Mouse (Mus musculus): Measurements from ENCODE around the gene Spon1. TPM values are rescaled to one million over a fixed set of nuclear protein-coding genes. Genes with fewer than 3 reads are reported as not detected.

The Spon1 gene
- total and polyA plus RNA-seq, 2 experiments from 2014 or later = 35.7 to 39.5 TPM

DNA sequence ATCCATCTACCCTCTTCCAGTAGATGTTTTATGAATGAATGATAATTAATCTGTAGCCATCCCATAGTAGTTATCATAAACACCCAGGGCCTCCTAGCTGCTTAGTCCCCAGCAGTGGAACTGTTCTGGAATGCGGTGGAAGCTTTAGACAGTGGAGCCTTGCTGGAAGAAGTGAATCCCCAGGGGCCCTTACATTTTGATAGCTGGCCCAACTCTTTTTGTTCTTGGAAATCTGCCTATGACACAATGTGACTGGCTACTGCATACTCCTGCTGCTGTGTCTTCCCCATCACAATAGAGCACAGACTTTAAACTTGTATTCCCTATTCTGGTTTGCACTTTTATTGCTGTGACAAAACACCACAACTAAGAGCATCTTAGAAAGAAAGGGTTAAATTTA is 107.0 kb downstream of the Spon1 start:
- Histone ChIP-seq H3K9ac (replicated peaks; ENCODE audit: low read length, poor library complexity, severe bottlenecking) (no peak overlapping the region), H3K36me3 (ENCODE audit: insufficient read depth, low read length) (no peaks in the 10 kb centered on the region), H3K4me1 (ENCODE audit: insufficient read depth, low read length) (no peaks in the 10 kb centered on the region), H3K4me2 (ENCODE audit: low read depth, low read length, poor library complexity, severe bottlenecking) (no peak overlapping the region), H3K27ac (ENCODE audit: low read depth, low read length) (no peak overlapping the region), H3K4me3 (ENCODE audit: low read depth, low read length) (no peak overlapping the region), H3K9me3 (ENCODE audit: low read length) (no peaks in the 10 kb centered on the region), H3K27me3 (ENCODE audit: insufficient read depth, low read length) (no peaks in the 10 kb centered on the region)
- DNase-seq (ENCODE audit: low spot score) (no peak), ATAC-seq (ENCODE audit: low FRiP score) (no peak)
- no peak for TF ChIP-seq CTCF (IDR thresholded peaks at IDR 0.05)
- 74% methylated on average over 1 of the region's 1 CpGs for WGBS

DNA sequence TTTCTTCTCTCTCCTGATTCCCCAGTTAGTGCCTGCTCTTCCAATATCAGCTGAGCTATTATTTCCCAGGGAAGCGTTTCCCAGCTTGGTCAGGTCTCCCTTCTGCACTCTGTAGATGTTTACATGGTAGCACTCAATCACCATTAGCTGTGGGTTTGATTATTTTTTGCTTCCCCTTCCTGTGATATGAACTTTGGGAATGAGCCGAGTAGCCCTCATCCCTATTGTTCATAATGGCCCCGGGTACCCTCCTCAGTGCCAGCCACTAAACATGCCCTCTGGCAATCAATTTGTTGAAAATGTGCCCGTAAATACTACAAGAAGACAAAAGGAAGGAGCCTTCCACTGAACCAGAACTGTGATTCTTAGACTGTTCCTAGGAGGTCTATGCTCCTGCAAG is 111.7 kb downstream of the Spon1 start:
- ATAC-seq (ENCODE audit: low FRiP score) (no peak), DNase-seq (ENCODE audit: low spot score) (no peak)
- H3K9ac ChIP-seq (replicated peaks; ENCODE audit: low read length, poor library complexity, severe bottlenecking) = no peak overlapping the region
- H3K9me3 ChIP-seq (ENCODE audit: low read length) = no peaks in the 10 kb centered on the region
- TF ChIP-seq CTCF (IDR thresholded peaks at IDR 0.05) = no peak
- no peak overlapping the region for H3K4me2 ChIP-seq (ENCODE audit: low read depth, low read length, poor library complexity, severe bottlenecking)
- no peaks in the 10 kb centered on the region for H3K36me3 ChIP-seq (ENCODE audit: insufficient read depth, low read length)
- no peak overlapping the region for H3K4me3 ChIP-seq (ENCODE audit: low read depth, low read length)
- H3K27me3 ChIP-seq (ENCODE audit: insufficient read depth, low read length) = no peaks in the 10 kb centered on the region
- WGBS = 91% methylated on average over 4 of the region's 4 CpGs
- H3K27ac ChIP-seq (ENCODE audit: low read depth, low read length) = no peak overlapping the region
- H3K4me1 ChIP-seq (ENCODE audit: insufficient read depth, low read length) = 0 out of 2 replicates have a peak, but pooled peaks cover 2% of the 10 kb centered on the region

DNA sequence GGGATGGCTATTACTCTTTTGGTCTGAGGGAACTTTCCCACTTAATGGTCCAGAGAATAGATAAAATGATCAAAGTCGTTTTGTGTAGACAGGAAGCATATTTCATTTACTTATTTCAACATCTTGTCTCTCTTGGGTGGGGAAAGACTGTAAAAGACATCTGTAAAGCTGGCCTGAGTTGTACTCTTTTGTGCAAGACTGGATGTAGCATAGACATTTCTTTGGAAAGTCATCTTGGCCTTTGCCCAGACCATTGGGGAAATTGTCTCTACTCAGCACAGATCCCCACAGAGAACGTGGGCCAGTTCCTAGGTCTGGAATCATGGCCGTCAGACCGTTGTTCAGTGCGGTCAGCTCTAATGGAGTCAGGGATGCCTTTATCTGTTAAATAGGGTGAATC is 112.1 kb downstream of the Spon1 start:
- no peak overlapping the region for H3K27ac ChIP-seq (ENCODE audit: low read depth, low read length)
- 93% methylated on average over 5 of the region's 5 CpGs for WGBS
- no peak for TF ChIP-seq CTCF (IDR thresholded peaks at IDR 0.05)

DNA sequence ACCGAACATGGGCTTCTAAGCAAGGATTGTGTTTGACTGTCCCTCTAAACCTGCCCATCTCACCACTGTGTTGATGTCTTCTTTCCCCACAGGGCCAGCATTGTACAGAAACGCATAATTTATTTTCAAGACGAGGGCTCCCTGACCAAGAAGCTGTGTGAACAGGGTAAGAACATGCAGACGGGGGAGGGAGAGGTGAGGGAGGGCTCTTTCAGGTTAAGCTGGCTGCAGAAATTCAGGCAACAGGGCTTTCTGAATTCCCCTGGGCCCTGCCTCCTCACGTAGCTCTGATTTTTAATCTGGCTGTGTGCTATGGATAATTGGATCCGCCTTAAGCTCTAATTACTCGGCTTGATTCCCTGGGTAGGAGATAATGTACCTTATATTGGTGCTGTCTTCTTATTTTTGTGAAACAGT is 113.3 kb downstream of the Spon1 start:
- Histone ChIP-seq H3K36me3 (ENCODE audit: insufficient read depth, low read length) (no peaks in the 10 kb centered on the region), H3K4me2 (ENCODE audit: low read depth, low read length, poor library complexity, severe bottlenecking) (no peak overlapping the region), H3K4me3 (ENCODE audit: low read depth, low read length) (no peak overlapping the region), H3K27ac (ENCODE audit: low read depth, low read length) (0 out of 2 replicates have a peak overlapping the region, but pooled peaks have one; percentile 38), H3K27me3 (ENCODE audit: insufficient read depth, low read length) (no peaks in the 10 kb centered on the region), H3K9ac (replicated peaks; ENCODE audit: low read length, poor library complexity, severe bottlenecking) (no peak overlapping the region), H3K4me1 (ENCODE audit: insufficient read depth, low read length) (0 out of 2 replicates have a peak, but pooled peaks cover 2% of the 10 kb centered on the region), H3K9me3 (ENCODE audit: low read length) (no peaks in the 10 kb centered on the region)
- TF ChIP-seq CTCF (IDR thresholded peaks at IDR 0.05) = no peak
- DNase-seq (ENCODE audit: low spot score) (peak; percentile 45), ATAC-seq (ENCODE audit: low FRiP score) (no peak)
- 30% methylated on average over 7 of the region's 7 CpGs for WGBS

More for the DNA sequence above, 112.1 kb downstream of the Spon1 start:
- H3K9me3 ChIP-seq (ENCODE audit: low read length) = no peaks in the 10 kb centered on the region
- 0 out of 2 replicates have a peak, but pooled peaks cover 2% of the 10 kb centered on the region for H3K4me1 ChIP-seq (ENCODE audit: insufficient read depth, low read length)
- DNase-seq (ENCODE audit: low spot score) (no peak), ATAC-seq (ENCODE audit: low FRiP score) (no peak)
- H3K36me3 ChIP-seq (ENCODE audit: insufficient read depth, low read length) = no peaks in the 10 kb centered on the region
- no peak overlapping the region for H3K9ac ChIP-seq (replicated peaks; ENCODE audit: low read length, poor library complexity, severe bottlenecking)
- no peak overlapping the region for H3K4me2 ChIP-seq (ENCODE audit: low read depth, low read length, poor library complexity, severe bottlenecking)
- no peak overlapping the region for H3K4me3 ChIP-seq (ENCODE audit: low read depth, low read length)
- H3K27me3 ChIP-seq (ENCODE audit: insufficient read depth, low read length) = no peaks in the 10 kb centered on the region

DNA sequence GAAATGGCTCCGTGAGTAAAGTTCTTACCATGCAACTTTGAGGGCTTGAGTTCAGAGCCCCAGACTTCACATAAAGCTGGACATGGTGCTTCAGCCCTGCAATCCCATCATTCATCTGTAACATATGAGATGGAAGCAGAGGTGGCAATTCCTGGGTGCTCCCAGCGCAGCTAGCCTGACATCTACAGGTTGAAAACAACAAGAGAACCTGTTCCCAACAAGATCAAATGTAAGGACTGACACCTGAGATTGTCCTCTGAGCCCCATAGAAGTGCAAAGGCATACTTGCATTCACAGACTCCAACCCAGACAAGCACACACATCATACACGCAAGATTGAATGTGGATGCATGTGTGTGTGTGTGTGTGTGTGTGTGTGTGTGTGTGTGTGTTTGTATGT is 114.2 kb downstream of the Spon1 start:
- no peak for ATAC-seq (ENCODE audit: low FRiP score)
- WGBS = 90% methylated on average over 3 of the region's 3 CpGs
- no peak overlapping the region for H3K27ac ChIP-seq (ENCODE audit: low read depth, low read length)

DNA sequence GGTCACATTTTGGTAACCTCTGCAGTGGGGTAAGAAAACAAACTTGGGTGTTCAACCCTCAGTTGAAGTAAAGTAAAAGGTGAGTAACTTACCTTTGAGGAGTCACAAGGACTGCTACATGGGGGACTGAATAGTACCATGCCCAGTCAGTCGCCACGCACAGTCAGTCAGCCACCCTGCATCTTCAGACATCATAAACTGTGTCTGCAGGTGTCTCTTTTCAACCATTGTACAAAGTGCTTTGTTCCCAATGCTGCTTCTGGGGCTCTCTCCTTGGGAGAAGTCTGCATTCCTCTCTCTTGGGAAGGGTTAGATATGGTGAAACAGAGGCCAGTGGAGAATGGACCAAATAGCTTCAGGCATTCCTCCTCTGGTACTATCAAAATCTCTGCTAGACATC is 125.0 kb downstream of the Spon1 start:
- H3K4me2 ChIP-seq (ENCODE audit: low read depth, low read length, poor library complexity, severe bottlenecking) = no peak overlapping the region
- H3K9me3 ChIP-seq (ENCODE audit: low read length) = no peaks in the 10 kb centered on the region
- 98% methylated on average over 2 of the region's 2 CpGs for WGBS

More for the DNA sequence above, 114.2 kb downstream of the Spon1 start:
- H3K4me2 ChIP-seq (ENCODE audit: low read depth, low read length, poor library complexity, severe bottlenecking) = no peak overlapping the region
- no peak; the same call in 1 of the 2 replicates for TF ChIP-seq CTCF (IDR thresholded peaks at IDR 0.05)
- H3K27me3 ChIP-seq (ENCODE audit: insufficient read depth, low read length) = no peaks in the 10 kb centered on the region
- no peak overlapping the region for H3K9ac ChIP-seq (replicated peaks; ENCODE audit: low read length, poor library complexity, severe bottlenecking)
- no peaks in the 10 kb centered on the region for H3K36me3 ChIP-seq (ENCODE audit: insufficient read depth, low read length)
- H3K4me3 ChIP-seq (ENCODE audit: low read depth, low read length) = no peak overlapping the region
- DNase-seq (ENCODE audit: low spot score) = no peak
- H3K4me1 ChIP-seq (ENCODE audit: insufficient read depth, low read length) = 0 out of 2 replicates have a peak, but pooled peaks cover 2% of the 10 kb centered on the region
- H3K9me3 ChIP-seq (ENCODE audit: low read length) = no peaks in the 10 kb centered on the region

More for the DNA sequence above, 125.0 kb downstream of the Spon1 start:
- Histone ChIP-seq H3K27ac (ENCODE audit: low read depth, low read length) (no peak overlapping the region), H3K4me1 (ENCODE audit: insufficient read depth, low read length) (no peaks in the 10 kb centered on the region), H3K4me3 (ENCODE audit: low read depth, low read length) (no peak overlapping the region), H3K9ac (replicated peaks; ENCODE audit: low read length, poor library complexity, severe bottlenecking) (no peak overlapping the region), H3K36me3 (ENCODE audit: insufficient read depth, low read length) (no peaks in the 10 kb centered on the region), H3K27me3 (ENCODE audit: insufficient read depth, low read length) (no peaks in the 10 kb centered on the region)
- ATAC-seq (ENCODE audit: low FRiP score) (no peak), DNase-seq (ENCODE audit: low spot score) (no peak)
- TF ChIP-seq CTCF (IDR thresholded peaks at IDR 0.05) = no peak

All from midbrain, postnatal 0 days (tissue).